8 mouse cellular contexts compared by ENCODE assay signal in genomic region chr19:14080538-14080937, GRCm38 (mm10).
DNase-seq lines count a peak whose midpoint lies in the region; ATAC-seq and TF ChIP-seq lines count a peak whose summit lies in the region.

No protein-coding gene starts in this region.

- peak; percentile 27 for DNase-seq in gastrocnemius, postnatal 10 days
- no peak for DNase-seq in gastrocnemius, adult 8-10 months (ENCODE audit: low spot score in 2 of 2)
- DNase-seq in right cerebral cortex, adult 2 months (ENCODE audit: low spot score in 2 of 2): peak; percentile 2 to 3
- no peak for DNase-seq in right cerebral cortex, postnatal 4 days
- peak; percentile 42 for DNase-seq in brain, embryonic 14.5 days (ENCODE audit: low read depth)
- peak in 1 of 3 experiments; percentile 4 for DNase-seq in liver, embryonic 14.5 days (ENCODE audit: low read depth in 3 of 3, low spot score in 3 of 3)

- H3K4me1 ChIP-seq in liver, embryonic 14.5 days (replicated peaks; ENCODE audit: control insufficient read depth in 2 of 2, insufficient read depth in 2 of 2, low read length in 1 of 2): no peaks in the 10 kb centered on the region
- no peaks in the 10 kb centered on the region for H3K4me1 ChIP-seq in intestine, embryonic 15.5 days (replicated peaks)

- no peak overlapping the region for H3K9ac ChIP-seq in liver, embryonic 14.5 days (replicated peaks)
- H3K9ac ChIP-seq in intestine, embryonic 15.5 days: no peak overlapping the region

- no peaks in the 10 kb centered on the region for H3K27me3 ChIP-seq in liver, embryonic 14.5 days (ENCODE audit: control insufficient read depth, insufficient read depth, low read length)
- H3K27me3 ChIP-seq in intestine, embryonic 15.5 days (replicated peaks): no peaks in the 10 kb centered on the region

- H3K27ac ChIP-seq in liver, embryonic 14.5 days: no peak overlapping the region
- no peak overlapping the region for H3K27ac ChIP-seq in intestine, embryonic 15.5 days

- 3% methylated on average over 2 of the region's 2 CpGs for WGBS in liver, embryonic 14.5 days (ENCODE audit: insufficient replicate concordance)
- 17% methylated on average over 2 of the region's 2 CpGs for WGBS in intestine, embryonic 15.5 days

- TF ChIP-seq EP300 in liver, embryonic 14.5 days (IDR thresholded peaks at IDR 0.05; ENCODE audit: low read depth): no peak

- no peak for ATAC-seq in liver, embryonic 14.5 days (ENCODE audit: insufficient read depth)
- ATAC-seq in activated CD4-positive, CD25-positive, alpha-beta regulatory T cell, adult 4 months: no peak
- ATAC-seq in intestine, embryonic 15.5 days: no peak

- no peak overlapping the region for H3K4me2 ChIP-seq in liver, embryonic 14.5 days (ENCODE audit: low read depth)
- no peak overlapping the region for H3K4me2 ChIP-seq in intestine, embryonic 15.5 days (replicated peaks)

- no peaks in the 10 kb centered on the region for H3K9me3 ChIP-seq in liver, embryonic 14.5 days (ENCODE audit: control insufficient read depth, low read length)
- no peaks in the 10 kb centered on the region for H3K9me3 ChIP-seq in intestine, embryonic 15.5 days

- no peak overlapping the region for H3K4me3 ChIP-seq in liver, embryonic 14.5 days (ENCODE audit: insufficient read depth in 1 of 2, low read depth in 2 of 2, low read length in 2 of 2)
- no peak overlapping the region for H3K4me3 ChIP-seq in intestine, embryonic 15.5 days (replicated peaks)

- no peaks in the 10 kb centered on the region for H3K36me3 ChIP-seq in liver, embryonic 14.5 days (replicated peaks; ENCODE audit: control insufficient read depth, insufficient read depth, low read depth)
- no peaks in the 10 kb centered on the region for H3K36me3 ChIP-seq in intestine, embryonic 15.5 days

- TF ChIP-seq CTCF in brain, embryonic 14.5 days (IDR thresholded peaks at IDR 0.05; ENCODE audit: borderline replicate concordance, extremely low read depth, insufficient read depth, insufficient read length): peak; percentile 39; the same call in 1 of the 2 replicates
- TF ChIP-seq CTCF in liver, embryonic 14.5 days (IDR thresholded peaks at IDR 0.05; ENCODE audit: low read depth): peak; percentile 67

- TF ChIP-seq POLR2A in brain, embryonic 14.5 days (IDR thresholded peaks at IDR 0.05; ENCODE audit: borderline replicate concordance, extremely low read depth, insufficient read depth, insufficient read length, poor library complexity, severe bottlenecking): no peak

Comparison
In these comparisons a context has a peak if more than half of its experiments do, and no peak if none do; other contexts are left out.
1. DNase-seq: peak in gastrocnemius, postnatal 10 days (single experiment), right cerebral cortex, adult 2 months (2 of 2) and brain, embryonic 14.5 days (single experiment); none in gastrocnemius, adult 8-10 months (0 of 2) and right cerebral cortex, postnatal 4 days (single experiment).